Mouse (Mus musculus): ENCODE data around the gene Sema3f.

Gene Sema3f

GRCm38 (mm10) chr9:107693433-107693987 lies 16.8 kb downstream of the Sema3f start:
- intact Hi-C loops (cut with DNase I) = no loop called here

DNA sequence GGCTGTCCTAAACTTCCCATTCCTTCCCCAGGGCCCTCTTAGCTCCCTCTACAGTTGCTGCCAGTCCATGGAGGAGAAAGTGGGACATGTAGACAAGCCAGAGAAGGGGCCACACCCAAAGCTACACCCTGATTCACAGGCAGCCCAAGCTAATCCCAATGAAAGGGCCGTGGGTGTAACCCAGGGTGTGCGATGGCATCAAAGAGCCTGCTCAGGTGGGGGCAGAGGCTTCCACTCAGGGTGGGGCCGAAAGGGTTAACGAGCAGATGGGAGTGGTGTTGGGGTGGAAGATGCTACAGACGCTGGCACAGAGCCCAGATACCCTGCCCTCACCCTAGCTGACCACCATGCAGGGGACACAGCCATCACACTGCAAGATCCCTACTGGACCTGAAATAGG lies 17.5 kb downstream of the Sema3f start:
- intact Hi-C loops (cut with DNase I) = no loop called here

DNA sequence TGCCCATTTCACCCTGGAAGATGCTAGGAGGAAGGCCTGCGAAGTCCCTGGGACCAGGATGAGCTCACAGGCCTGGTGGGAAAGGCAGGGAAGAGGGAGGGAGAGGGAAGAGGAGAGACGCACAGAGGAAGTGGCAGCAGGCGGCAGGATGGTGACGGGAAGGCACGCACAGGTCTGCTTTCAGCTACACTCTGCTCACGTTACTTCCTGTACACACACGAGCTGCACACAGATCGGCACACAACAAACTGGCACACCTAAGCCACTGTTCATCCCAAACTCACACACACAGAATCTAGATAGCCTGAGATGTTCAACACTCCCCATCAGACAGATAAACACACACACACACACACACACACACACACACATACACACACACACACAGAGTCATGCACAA lies 19.9 kb downstream of the Sema3f start:
- intact Hi-C loops (cut with DNase I) = no loop called here

- intact Hi-C loops (cut with DNase I) = no loop called here
These were observed 21.3 kb downstream of the Sema3f start for GRCm38 (mm10) chr9:107688939-107689338.

DNA sequence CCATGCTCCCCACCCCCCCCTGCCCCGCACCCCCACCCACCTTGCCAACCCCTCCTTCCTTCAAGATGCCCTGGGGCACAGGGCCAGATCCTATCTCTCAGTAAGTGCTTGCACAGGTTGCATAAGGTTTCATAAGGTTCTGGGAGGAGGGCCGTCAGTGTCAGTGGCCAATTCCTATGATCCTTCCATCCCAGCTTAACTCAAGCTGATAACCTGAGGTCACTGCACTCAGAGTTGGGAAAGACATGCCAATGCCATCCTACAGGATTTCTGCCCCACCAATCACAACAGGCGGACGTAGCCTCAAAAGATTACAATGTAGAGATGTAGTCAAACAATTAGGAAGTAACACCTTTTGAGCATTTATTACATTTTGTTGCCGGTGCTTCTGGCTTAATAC lies 21.9 kb downstream of the Sema3f start:
- intact Hi-C loops (cut with DNase I) = no loop called here

GRCm38 (mm10) chr9:107685231-107685981 lies 24.9 kb downstream of the Sema3f start:
- intact Hi-C loops (cut with DNase I) = no loop called here

DNA sequence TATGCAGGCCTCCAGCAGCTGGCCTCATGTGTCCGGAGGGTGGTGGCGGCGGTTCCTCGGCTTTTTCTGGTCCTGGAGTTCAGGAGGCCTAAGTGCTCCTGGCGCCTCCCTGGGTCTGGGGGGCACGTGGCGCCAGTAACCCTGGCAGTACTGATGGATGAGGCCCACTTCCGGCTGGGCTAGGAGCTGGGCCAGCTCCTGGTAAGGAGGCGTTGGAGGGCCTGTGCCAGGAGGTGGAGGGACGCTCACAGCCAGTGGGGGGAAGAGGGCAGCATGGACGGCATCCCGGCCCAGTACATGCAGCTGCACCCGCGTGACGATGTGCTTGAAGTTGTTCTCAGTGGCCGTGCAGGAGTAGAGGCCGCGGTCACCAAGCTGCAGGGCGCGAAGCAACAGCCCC lies 27.9 kb downstream of the Sema3f start:
- intact Hi-C loops (cut with DNase I) = no loop called here

DNA sequence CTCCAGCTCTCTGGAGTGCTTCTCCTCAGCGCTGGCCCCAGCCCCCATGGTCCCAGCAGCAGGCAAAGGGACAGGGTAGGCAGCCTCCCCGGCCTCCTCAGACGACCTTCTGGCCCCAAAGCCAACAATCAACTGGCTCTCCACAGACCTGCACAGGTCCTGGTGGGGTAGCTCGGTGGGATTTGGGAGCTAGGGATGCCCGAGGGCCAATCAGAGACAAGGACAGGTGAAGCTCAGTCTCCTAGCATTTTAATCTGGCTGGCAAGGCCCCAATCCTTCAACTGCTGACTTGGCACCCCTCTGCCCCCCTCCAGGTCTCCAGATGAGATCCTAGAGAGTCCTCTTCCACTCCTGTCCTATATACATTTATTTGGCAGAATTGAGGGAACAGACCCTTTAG lies 30.8 kb downstream of the Sema3f start, which contains the start of gene Gnat1:
TSS of gene Gnat1 (minus strand) at position 212 of the 400 bp plus-strand sequence.
- intact Hi-C loops (cut with DNase I) = loop anchor here (2.0 kb wide), 1 partner anchor 59 kb away; no protein-coding TSS in a partner anchor

GRCm38 (mm10) chr9:107678861-107679260 lies 31.4 kb downstream of the Sema3f start:
- intact Hi-C loops (cut with DNase I) = loop anchor here (2.0 kb wide), 1 partner anchor 60 kb away; no protein-coding TSS in a partner anchor

DNA sequence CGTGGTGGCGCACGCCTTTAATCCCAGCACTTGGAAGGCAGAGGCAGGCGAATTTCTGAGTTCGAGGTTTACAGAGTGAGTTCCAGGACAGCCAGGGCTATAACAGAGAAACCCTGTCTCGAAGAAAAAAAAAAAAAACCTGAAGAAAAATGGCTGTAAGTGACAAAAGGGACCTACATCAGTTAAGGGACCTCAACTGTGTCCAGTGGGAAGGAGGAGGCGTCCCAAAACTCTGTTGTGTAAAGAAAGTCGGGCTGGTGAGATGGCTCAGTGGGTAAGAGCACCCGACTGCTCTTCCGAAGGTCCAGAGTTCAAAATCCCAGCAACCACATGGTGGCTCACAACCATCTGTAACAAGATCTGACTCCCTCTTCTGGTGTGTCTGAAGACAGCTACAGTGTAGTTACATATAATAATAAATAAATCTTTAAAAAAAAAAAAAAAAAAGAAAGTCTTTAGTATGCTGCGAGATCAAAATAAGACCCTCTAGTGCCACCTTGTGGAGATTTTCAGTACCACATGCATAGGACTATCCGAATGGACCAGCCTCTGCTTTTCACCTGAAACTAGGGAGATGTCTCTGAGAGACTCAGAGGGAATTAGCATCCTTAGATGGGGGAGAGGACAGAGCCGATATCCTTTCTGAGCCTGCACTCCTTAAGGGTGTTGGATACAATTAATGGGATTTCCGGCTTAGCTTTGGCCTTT lies 32.3 kb downstream of the Sema3f start:
- intact Hi-C loops (cut with DNase I) = loop anchor here (2.0 kb wide), 2 partner anchors 61 to 75 kb away; no protein-coding TSS in a partner anchor

DNA sequence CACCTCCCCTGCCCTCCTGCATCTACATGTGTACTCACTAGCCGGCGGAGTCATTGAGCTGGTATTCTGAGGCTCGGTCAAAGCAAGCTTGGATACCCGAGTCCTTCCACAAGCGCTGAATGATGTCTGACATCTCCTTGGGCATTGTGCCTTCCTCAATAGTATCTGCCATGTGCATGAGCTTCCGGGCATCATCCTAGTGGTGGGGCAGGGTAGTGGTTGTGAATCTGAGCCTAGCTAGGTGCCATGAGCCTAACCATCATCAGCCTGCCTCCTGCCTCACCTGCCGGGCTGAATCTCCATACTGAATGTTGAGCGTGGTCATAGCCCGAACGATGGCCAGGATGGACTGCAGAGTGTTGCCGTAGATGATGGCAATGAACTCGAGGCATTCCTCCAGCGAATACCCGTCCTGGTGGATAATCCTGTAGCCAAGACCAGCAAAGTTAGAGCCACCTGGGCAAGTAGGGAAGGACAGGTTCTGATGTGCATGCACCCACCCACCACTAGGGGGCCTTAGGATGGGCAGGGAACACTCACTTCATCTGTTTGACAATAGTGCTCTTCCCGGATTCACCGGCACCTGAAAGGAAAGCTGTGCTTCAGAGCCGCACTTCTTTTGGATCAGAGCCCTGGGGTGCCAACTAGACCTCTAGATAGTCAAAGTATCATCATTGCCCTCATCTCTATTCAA lies 33.0 kb downstream of the Sema3f start:
- intact Hi-C loops (cut with DNase I) = loop anchor here (2.0 kb wide), 1 partner anchor 74 kb away; no protein-coding TSS in a partner anchor

DNA sequence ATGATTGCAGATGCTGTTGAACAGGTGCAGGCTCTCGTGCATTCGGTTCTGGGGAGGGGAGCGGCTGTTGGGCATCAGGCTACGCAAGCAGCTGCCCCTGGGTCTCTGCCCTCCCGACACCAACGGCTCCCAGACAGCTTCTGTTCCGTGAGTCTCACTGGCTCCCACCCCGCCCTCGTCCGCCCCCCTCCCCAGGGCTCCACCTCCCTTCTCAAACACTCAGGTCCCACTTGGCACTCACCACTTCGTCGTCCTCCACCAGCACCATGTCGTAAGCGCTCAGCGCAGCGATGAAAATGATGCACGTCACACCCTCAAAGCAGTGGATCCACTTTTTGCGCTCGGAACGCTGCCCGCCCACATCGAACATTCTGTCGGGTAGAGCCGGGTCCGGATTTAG lies 34.0 kb downstream of the Sema3f start:
- intact Hi-C loops (cut with DNase I) = loop anchor here (1.0 to 2.0 kb wide), 2 partner anchors 31 to 74 kb away; no protein-coding TSS in a partner anchor

DNA sequence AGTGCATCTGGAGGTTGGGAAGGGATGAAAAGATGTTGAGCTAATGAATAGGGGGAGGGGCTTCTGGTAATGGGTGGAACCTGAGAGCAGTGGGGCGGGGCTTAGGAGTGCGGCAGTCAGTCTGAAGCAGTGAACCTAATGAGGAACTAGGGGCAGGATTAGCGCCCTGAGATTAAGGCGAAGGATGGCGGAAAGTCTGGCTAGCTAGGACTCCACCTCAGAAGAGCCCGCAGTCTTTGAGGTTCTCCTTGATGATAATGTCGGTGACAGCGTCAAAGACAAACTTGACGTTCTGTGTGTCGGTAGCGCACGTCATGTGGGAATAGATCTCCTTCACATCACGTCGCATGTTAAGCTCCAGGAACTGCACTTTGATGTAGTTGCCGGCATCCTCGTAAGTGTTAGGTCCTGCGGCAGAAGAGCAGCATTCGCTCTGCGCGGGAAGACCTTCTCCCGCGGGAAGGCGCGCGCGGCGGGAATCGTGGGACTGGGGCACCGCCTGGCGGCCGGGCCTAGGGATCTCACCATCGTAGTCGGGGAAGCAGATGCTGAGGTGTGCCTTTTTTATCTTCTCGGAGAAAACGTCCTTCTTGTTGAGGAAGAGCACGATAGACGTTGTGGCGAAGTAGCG lies 34.5 kb downstream of the Sema3f start:
- intact Hi-C loops (cut with DNase I) = loop anchor here (1.0 to 2.0 kb wide), 2 partner anchors 30 to 73 kb away; no protein-coding TSS in a partner anchor

GRCm38 (mm10) chr9:107674609-107675429 lies 35.5 kb downstream of the Sema3f start:
- intact Hi-C loops (cut with DNase I) = no loop called here

GRCm38 (mm10) chr9:107670259-107670658 lies 40.0 kb downstream of the Sema3f start:
- intact Hi-C loops (cut with DNase I) = no loop called here

DNA sequence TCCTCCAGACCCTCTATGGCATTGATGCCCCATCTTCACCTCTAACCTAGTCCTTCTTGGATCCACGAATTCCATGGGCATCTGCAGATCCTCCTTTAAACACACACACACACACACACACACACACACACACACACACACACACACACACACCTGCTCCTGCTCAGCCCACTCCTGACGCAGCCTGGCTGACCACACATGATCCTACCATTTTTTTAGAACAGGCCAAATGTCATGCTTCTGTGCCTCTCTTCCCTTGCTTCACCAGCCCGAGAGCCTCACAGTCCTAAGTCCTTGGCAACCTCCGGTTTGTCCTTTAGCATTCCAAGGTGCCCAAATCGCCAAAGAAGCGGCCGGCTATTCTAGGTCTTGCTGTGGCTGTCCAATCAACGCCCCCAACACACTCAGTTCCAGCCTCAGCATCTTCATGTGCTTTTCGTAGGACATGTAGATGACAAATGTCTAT lies 40.8 kb downstream of the Sema3f start, which contains the start of gene Slc38a3:
TSS of gene Slc38a3 (minus strand) at position 51 of the 466 bp plus-strand sequence.
- intact Hi-C loops (cut with DNase I) = no loop called here

DNA sequence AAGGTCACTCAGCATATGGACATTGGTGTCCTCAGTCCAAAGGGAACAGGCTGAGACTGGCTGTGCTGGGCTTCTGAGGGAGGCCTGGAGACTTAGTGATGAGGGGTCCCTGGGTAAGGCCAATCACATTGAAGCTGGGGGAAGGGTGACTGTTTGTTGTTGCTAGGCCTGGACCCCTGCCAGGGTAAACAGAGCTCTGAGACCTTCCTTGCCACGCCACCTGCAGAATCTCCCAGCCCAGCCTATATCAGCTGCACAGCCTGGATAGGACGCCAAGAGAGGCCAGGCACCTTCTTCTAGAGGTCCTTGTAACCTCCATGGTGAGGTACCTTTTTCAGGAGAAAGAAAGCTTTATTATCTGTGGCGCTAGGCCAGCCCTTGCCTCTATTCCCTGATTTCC lies 41.4 kb downstream of the Sema3f start:
- intact Hi-C loops (cut with DNase I) = no loop called here

- intact Hi-C loops (cut with DNase I) = no loop called here
These were observed 42.3 kb downstream of the Sema3f start for GRCm38 (mm10) chr9:107668011-107668410.

DNA sequence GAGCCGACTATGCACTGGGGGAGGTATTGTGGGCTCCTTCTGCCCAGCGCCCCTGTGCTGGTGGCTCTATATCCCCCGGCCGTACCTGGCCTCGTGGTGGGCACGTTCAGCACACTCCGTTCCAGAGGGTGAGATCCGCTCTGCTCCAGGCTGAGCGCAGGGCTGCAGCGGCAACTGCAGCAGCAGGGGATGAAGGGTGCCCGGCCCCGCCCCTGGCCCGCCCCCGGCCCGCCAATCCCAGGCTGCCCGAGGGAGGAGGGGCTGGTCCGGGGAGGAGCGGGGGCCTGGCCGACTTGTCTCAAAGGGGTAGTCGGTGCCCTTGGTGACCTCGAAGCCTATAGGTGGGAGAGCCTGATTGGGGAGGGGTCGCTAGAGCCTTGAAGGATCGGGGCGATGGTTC lies 43.1 kb downstream of the Sema3f start:
- intact Hi-C loops (cut with DNase I) = no loop called here

DNA sequence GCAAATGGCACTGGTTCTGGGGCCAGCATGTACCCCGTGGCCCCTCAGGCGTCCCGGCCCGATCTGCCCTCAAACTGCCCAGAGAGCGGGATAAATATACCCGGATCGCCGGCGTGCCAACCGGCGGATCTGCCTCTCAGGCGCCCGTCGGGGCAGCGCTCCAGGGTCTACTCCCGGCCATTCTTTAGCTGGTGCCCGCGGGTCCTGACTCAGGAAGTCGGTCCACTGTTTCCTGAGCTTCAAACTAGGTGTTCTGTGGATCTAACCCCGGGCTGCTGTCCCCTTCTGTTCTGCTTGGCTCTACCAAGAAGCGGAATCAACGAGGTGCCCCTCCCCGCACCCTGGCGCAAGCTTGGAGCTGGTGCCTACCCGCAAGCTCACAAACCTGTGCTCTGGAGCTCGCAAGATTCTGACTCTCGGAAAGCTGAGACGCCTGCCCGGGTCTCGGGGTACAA lies 43.5 kb downstream of the Sema3f start:
- intact Hi-C loops (cut with DNase I) = no loop called here

Measured in adrenal gland (tissue).